Mouse (Mus musculus) cerebellum, adult 11-12 months (tissue): ENCODE measurements around the gene Ralgapa2.

Experiments
- DNase-seq: peaks from one replicate; pipeline ENCODE4 v3.0.0; 2022

The Ralgapa2 gene

DNA sequence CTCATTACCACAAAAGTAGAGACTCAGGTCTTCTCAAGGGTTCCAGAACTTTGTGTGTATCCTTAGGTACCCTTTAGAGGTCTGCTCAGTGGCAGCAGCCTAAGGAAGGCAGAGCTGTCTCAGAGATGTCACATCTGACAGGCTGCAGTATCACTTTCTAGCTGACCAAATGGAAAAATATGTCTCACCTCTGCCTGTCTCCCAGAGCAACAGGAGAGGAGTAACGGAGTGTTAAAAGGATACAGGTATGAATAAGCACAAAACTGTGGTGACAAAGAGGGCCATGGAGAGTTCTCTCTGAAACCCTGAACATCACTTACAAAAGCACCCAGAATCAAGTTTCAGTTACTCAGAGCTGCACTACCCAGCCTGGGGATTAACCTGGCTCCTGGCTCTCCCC, 257.8 kb downstream of the Ralgapa2 start:
- DNase-seq: no peak

DNA sequence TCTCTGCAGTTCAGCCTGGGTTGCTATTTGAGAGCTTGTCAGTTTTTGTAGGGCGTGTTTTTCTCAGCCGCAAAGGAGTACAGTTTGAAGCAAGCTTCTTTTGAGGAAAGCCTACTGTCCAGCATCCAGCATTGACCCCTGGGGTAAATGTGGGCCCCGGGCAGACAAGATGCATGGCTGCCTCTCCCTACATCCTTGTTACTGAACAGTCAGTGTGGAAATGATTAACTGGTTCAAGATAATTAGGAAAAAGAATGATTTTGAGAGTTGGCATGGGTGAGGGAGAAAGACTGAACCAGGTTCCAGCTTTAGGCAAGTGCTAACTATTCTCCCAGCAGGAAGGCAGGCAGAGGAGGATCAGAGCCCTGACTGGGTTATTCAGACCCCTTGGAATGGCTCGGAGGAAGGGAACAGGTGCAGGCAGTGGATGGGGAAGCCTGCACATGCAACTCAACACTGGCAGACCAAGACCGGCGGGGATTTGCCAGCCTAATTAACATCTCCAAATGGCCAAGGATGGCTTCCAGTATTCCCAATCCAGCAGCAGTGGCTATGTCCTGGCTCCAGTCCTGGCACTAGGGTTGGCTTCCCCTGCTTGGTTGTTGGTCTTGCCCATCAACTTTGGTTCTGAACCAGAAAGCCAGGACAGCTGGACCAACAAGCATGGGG, 261.8 kb downstream of the Ralgapa2 start:
- DNase-seq: peak; percentile 12

DNA sequence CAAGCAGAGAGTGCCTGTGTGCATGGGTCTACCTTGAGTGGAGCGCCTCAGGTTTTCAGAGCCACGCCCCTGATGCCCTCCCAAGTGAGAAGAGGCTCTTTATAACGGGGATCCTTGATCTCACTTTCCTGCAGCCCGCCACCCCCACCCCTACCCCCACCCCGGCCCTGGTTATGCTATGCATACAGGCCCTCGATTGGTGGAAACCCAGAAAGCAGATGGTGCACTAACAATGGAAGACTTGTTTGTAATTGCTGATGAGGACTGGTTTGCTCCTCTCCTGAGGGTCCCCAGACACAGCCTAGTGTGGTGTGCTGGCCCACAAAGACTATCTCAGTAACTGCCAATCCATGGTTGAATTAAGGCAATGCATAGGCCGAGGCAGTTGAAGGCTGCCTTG, 263.1 kb downstream of the Ralgapa2 start:
- DNase-seq: no peak

DNA sequence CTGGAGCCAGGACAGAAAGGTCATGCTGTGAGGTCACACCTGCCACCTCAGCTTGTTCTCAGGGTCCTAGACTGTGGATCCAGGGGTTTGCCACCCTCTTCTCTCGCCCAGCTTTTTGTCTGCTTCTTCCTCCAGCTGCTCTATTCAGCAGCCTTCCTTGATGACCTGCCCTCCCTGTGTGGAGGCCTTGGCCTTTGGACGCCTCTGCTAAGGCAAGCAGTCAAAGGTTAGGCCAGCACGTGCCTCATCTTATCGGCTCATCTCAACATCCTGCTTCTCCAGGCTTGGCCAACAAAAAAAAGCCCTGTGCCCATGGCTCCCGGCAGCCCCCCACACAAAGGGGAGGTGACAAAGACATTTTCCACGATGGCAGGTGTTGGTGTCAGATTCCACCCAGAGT, 264.6 kb downstream of the Ralgapa2 start:
- DNase-seq: no peak

DNA sequence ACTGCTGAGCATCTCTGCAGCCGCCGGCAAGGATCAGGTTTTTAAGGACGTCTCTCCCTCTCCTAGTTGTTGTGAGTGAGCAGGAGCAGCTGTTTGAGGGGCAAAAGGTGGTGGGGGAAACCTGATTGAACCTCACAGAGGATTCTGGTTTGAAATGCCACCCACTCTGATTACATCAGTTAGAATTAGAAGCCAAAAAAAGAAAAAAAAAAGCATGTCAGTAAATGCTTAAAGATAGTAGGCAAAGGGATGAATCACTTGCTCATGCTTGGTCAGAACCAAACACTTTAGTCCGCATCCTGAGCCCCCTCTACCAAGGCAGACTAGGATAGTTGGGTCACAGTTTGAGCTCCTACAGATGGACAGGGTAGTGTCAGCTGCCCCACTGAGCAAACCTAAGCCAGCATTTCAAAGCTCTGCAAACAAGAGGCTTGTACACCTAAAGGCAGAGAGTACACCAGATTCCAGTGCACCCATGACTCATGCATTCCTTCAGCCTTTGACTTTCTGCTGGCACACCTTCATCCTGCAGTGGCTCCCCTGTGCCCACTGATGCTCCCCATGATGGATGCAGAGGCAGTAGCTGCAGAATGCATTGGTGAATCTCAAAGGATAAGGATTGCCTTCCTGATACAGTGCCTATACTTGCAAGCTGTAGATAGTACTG, 265.6 kb downstream of the Ralgapa2 start:
- no peak for DNase-seq

DNA sequence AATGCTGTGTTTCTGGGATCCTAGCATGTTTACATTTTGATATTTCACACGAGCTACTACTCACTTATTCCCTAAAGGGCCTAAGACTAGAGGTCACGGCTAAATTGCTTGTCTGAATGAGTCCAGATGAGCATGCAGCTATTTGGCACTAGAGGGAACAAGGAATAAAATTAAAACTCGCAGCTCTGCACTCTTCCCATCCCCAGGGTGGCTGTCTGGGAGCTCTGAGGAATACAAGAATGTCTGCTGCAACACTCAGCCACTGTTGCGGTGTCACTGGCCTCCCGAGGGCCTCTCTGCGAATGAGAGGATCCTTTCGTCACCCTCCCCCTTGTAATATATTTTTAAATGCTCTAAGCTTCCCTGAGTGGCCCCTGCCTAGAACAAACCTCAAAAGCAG, 266.7 kb downstream of the Ralgapa2 start:
- no peak for DNase-seq

DNA sequence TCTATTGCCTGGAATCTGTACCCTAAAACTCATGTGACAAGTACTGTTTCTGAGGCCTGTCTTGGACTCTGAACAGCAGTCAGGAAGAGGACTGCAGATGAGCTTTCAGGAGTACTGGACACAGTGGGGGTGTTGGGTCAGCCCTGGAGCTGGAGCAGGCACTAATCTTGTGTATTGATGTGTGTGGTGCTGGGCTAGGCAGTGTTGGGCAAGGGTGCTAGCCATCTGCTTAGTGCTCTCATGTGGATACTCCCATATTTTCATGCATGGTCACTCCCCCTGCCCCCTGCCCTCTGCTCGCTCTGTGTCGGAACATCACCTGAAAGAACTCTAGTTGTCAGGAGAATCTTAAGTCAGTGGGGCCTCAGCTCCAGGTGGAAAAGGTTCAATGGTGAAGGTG, 268.1 kb downstream of the Ralgapa2 start:
- DNase-seq: no peak

DNA sequence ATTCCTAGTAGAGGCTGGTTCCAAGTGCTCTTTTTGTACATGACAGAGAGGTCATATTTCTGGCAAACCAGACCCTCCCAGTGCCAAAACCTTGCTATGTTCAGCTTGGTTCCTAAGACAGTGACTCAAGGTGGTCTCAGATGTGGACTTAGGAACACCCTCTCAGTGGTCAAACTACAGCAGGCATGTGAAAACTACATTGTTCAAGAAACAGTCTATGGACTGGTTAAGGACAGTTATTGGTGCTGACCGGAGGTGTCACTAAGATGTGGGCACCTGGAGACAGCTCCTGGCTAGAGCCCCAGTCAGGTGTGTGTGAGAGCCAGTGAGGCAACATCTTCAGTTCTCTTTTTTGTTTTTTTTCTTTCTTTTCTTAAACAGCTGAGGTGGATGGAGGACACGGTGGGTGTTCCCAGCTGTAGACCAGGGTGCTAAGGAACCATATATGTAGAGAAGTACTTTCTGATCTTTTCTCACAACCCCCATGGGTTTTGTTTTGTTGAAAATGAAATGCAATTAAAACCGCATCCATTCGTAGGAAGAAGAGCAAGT, 272.9 kb downstream of the Ralgapa2 start:
- no peak for DNase-seq

DNA sequence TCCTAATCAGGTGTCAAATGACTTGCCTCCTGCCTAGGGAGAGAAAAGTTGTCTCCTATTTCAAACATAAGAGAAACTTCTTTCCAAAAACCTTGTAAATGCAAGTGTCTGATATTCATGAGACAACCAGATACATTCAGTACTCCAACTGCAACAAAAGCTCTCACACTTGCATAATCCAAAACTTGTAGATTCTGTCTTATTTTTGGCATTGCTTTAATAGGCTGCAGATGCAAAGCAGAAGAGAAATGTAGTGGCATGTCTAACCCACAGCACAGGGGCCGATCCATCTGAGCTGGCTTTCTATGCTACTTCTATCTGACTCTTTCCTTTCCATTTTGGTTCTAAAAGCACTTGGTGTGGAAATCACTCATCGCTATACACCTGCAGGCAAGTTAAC, 280.7 kb downstream of the Ralgapa2 start:
- DNase-seq: no peak

DNA sequence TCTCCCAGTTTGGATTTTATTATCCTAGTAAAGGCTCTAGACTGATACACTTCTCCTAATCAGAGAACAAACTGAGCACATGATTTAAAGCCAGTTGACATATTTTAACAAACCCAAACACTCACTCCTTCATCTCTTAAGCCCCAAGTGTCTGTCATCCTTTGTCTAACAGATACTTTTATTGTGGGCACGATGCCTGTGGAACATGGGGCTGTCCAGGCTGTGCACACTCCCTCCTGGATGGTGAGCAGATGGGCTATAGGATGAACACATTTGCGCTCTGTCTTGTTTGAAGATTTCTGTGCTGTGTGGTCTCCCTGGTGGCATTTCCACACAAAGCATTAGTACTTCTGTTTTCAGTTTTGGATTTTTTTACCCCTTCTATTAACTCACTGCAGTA, 283.7 kb downstream of the Ralgapa2 start:
- DNase-seq: no peak

DNA sequence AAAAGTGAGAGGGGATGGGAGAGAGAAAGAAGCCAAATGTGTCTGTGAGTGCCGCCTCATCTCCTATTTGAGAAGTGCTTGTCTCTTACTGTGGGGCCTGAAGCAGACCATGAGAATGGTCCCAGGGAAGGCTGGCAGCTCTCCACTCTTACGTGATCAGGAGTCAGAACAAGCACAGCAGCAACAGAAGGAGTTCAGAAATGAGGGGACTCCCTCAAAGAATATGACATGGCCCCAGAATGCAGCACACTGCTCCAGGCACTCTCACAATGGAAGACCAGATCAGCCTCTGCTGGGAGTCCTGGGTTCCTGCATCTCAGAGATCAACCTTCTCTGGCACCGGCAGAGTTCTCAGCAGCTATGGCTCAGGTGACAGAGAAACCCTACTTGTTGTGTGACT, 284.5 kb downstream of the Ralgapa2 start:
- DNase-seq: no peak

DNA sequence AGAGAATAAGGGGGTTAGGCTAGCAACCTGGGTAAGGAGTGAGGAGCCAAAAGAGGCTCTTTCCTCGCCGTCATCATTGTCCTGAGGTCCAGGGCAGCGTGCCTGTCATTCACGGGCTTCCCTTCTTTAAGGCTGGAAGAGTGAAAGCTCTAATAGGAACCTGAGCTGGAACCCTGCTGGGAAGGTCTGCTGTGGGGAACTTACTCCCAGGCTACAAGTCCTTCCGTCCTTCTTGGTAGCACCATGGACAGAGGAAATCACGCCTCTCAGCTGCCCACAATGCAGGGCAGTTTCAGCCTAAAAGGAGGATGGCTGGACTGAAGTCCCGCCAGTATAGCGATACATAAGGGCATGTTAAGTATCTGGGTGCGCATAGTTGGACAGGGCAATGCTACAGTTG, 285.7 kb downstream of the Ralgapa2 start:
- no peak for DNase-seq

DNA sequence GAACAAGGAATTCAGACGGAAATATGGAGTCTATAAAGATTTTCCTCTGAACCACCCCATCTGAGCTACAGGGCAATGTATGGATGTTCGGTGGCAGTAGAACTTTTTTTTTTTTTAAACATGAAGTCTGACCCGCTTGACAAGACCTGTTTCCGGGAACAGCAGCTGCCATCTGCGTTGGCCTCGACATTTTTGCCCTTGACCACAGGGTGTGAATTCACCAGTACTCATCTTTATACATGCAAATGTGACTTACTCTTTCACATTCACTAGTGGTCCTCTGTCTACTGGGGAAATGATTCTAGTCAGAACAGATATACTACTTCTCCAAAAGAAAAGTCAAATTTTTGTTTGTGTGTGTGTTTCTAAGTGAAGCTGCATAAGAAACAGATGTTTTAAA, 286.3 kb downstream of the Ralgapa2 start:
- no peak for DNase-seq

DNA sequence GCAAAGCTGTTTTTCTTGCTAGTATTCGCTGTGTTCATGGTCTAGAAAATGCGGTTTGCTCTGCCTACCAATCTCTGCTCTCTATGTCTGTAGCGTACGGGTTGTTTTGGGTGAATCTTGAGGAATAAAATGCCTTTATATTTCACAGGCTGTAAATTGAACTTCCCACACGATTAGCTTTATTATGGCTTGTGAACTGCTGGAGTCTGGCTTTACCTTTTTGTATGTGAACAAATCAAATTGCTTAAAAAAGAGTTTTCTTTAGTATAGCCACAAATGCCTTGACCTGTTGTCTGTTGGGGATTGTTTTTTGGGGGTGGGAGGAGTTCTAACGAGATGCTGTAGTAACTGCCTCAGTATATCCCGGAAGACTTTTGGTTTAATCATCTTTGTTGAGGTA, 288.0 kb downstream of the Ralgapa2 start:
- DNase-seq: no peak

DNA sequence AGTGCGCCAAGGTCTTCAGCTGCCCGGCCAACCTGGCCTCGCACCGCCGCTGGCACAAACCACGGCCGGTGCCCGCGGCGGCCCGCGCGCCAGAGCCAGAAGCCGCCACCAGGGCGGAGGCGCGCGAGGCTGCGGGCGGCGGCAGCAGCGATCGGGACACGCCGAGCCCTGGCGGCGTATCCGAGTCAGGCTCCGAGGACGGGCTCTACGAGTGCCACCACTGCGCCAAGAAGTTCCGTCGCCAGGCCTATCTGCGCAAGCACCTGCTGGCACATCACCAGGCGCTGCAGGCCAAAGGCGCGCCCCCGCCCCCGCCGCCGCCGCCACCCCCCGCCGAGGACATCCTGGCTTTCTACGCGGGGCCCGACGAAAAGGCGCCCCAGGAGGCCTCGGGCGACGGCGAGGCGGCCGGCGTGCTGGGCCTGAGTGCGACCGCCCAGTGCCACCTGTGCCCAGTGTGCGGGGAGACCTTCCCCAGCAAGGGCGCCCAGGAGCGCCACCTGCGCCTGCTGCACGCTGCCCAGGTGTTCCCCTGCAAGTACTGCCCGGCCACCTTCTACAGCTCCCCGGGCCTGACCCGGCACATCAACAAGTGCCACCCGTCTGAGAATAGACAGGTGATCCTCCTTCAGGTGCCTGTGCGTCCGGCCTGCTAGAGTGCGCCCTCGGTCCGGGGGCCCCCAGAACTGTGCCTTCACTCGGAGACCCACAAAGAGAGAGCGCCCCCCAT, 288.8 kb downstream of the Ralgapa2 start:
- peak; percentile 17 for DNase-seq

DNA sequence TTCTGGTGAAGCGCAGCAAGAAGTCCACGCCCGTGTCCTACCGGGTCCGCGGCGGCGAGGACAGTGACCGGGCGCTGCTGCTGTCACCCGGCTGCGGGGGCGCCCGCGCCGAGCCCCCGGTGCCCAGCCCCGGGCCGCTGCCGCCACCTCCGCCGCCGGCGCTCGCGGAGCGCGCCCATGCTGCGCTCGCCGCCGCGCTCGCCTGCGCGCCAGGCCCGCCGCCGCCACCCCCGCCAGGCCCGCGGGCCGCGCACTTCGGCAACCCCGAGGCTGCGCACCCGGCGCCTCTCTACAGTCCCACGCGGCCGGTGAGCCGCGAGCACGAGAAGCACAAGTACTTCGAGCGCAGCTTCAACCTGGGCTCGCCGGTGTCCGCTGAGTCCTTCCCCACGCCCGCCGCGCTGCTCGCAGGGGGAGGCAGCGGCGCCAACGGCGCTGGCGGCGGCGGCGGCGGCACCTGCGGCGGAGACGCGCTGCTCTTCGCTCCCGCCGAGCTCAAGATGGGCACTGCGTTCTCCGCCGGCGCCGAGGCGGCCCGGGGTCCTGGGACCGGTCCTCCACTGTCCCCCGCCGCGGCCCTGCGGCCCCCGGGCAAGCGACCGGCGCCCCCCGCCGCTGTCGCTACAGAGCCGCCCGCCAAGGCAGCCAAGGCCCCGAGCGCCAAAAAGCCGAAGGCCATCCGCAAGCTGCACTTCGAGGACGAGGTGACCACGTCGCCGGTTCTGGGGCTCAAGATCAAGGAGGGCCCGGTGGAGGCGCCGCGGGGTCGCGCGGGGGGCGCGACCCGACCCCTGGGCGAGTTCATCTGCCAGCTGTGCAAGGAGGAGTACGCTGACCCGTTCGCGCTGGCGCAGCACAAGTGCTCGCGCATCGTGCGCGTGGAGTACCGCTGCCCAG, 289.6 kb downstream of the Ralgapa2 start:
- peak; percentile 17 for DNase-seq

DNA sequence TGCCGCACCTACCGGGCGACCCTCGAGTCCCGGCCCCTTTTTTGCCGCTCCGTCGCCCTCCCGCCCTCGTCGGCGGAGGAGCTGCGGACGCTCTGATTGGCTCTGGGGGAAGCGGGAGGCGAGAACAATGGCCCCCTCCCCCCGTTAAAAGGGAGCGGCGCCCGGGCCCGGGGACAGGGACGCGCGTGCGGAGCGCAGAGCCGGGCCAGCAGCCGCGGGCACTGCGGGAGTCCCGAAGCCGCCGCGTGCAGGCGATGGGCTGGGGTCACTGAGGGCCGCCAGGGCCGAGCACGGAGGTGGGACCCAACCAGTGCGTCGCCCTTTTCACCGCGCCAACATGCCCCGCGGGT, 290.2 kb downstream of the Ralgapa2 start:
- DNase-seq: no peak

DNA sequence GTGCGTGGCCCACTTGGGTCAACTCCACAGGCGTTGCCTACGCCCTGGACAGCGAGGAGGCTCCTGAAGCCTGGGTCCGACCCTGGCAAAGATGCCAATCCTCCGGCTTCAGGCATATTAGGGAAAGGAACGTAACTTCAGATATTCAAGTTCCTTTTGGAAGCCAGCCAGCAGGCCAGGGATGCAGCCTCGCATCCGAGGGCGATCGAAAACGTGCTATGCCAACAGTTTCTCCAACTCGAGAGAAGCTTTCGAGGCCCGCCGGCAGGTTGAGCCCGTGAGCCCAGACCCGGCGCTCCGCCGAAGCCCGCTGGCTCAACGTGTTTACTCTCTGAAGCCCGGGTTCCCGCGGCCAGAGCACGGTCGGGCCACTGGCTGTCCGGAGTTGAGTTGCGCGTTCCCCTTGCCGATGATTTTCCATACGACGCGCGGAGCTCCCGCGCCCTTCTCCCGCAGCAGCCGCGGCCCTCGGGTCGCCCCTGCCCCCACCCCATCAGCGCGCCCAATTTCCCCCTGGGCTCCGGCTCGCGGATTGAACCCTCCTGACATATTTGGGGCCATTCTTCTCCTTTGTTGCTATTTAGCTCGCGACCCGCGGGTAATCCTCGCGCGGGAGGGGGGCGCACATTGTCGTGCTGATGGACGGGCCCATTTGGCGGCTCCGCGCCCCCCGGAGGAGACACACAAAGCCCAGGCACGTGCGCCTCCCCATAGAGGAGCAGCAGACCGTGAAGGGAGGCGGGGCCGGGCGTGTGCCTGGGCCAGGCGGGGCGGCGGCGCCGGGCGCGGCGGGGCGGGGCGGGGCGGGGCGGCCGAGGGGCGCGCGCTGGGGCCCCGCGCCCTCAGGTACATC, 290.8 kb downstream of the Ralgapa2 start, which contains the start of gene Insm1:
Insm1 (plus strand) TSS at position 846 of the 853 bp plus-strand sequence.
- peak; percentile 26 for DNase-seq

DNA sequence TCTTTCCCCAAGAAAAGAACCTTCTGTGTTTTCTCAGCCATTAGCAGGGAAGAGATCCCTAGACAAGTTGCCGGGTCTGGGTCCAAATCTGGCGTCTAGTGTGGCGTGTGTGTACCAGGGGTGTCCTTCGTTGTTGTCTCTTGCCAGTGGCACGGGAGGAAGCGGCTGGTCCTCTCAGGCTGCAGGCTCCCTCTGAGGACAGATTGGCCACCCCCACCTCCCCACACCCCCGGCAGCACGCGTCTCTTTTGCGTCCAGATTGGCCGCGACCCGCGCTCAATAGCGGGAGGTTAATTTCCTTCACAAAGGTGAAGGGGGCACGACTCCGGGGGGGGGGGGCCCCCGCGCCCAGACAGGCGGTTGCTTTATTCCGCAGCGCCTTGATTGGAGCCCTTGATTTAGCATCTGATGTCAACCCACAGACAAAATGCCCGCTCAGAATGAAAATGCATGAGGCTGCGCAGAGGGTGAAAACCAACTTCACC, 291.5 kb downstream of the Ralgapa2 start:
- peak; percentile 7 for DNase-seq

DNA sequence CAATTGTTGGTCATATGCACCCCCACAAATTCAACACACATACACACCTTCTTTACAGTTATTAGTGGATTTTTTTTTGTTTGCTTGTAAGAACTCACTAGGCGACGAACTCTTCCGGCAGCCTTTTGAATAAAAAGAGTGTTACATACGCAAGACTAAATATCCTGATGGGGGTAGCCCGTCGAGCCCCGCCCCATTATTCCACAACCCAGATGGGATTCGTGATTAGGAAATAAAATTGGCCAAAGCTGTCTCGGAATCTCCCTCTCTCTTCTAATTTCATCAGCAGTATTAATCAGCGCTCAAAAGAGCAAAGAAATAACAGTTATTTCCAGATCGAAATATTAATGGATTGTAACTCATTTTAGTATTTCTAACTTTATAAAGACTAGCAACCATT, 292.4 kb downstream of the Ralgapa2 start:
- DNase-seq: no peak

DNA sequence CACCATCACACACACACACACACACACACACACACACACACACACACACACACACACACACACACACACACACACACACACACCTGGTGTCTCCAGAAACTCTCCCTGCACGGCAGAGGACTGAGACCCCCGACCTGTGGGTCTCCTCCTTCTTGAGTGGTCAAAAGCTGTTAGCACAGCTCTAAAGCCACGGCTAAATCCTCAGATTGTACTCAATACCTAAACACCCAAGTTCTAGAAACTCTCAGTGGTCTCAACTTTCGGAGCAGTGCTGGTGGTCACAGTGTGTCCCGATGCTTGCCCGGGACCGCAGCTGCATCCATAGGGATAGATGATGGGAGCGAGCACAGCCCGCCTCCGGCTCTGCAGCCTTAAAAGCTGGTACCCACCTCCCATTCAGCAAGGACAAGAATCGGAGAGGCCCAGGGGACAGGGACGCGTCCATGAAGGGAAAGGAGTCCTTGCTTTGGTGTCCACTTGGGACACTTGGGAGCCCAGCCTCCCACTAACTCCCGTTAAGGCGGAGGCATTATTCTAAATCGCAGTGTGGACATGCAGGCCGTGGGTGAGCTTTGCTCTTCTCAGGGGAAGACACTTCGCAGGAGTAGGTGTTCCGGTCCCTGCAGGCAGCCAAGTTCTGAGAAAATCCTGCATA, 293.1 kb downstream of the Ralgapa2 start:
- DNase-seq: no peak
